Mouse (Mus musculus) kidney, adult 2 months (tissue): ENCODE measurements around the gene Polr2j. TPM values are rescaled to one million over a fixed set of nuclear protein-coding genes. Genes with fewer than 3 reads are reported as not detected.

Experiments used
- DNase-seq: peaks from one replicate; pipeline ENCODE4 v3.0.0; 2021
- H3K27ac ChIP-seq: fragments of 200-500 bp; 2 replicates; pipeline ENCODE4 v1.5.1; 2012; ENCODE audit warnings: low read depth, low read length, control low read depth, inconsistent platforms; ENCODE audit not compliant: insufficient read depth
- H3K27me3 ChIP-seq: fragments of 200-500 bp; replicated peaks from 2 replicates; pipeline ENCODE4 v1.6.1; 2012; ENCODE audit warnings: mild to moderate bottlenecking, moderate library complexity, low read length, inconsistent platforms; ENCODE audit not compliant: control insufficient read depth, insufficient read depth
- H3K36me3 ChIP-seq: fragments of 200-500 bp; 2 replicates; pipeline ENCODE4 v1.6.1; 2012; ENCODE audit warnings: mild to moderate bottlenecking, moderate library complexity, low read length, inconsistent platforms; ENCODE audit not compliant: control insufficient read depth, insufficient read depth
- H3K4me1 ChIP-seq: fragments of 200-500 bp; 2 replicates; pipeline ENCODE4 v1.6.1; 2011; ENCODE audit warnings: low read length; ENCODE audit not compliant: control insufficient read depth, insufficient read depth
- H3K4me3 ChIP-seq: fragments of 200-500 bp; 2 replicates; pipeline ENCODE4 v1.5.1; 2011; ENCODE audit warnings: mild to moderate bottlenecking, low read depth, low read length, control low read depth; ENCODE audit not compliant: insufficient read depth
- CTCF ChIP-seq: fragments of 200-500 bp; conservative IDR thresholded peaks from 2 replicates; pipeline ENCODE4 v1.5.1; 2011; ENCODE audit warnings: low read depth, mild to moderate bottlenecking, control low read depth, low read length, moderate library complexity, mixed read lengths; ENCODE audit not compliant: insufficient read depth, insufficient read length
- POLR2A ChIP-seq: fragments of 200-500 bp; IDR thresholded peaks from one replicate; pipeline ENCODE4 v1.6.1; 2011; ENCODE audit warnings: low read depth, low read length, control low read depth
- WGBS: fragments of 180-500 bp; shearing (Covaris S2); methylation state at CpG from one replicate; pipeline ENCODE4 v1.1.7; 2018; 5-methylcytosine and 5-hydroxymethylcytosine counted together
- polyA plus RNA-seq: library from polyadenylated mRNA; depleted of rRNA; stranded (reverse); fragments of >200 nt; gene quantifications from 2 replicates; pipeline ENCODE4 v1.2.3, GENCODE M21; 2012

Polr2j gene
- polyA plus RNA-seq, 1 experiment = 103 TPM

- no peak for TF ChIP-seq CTCF
- TF ChIP-seq POLR2A = no peak
- no peak for DNase-seq
- 89% methylated on average over 11 of the region's 11 CpGs for WGBS
- H3K27me3 ChIP-seq = no peaks in the 10 kb centered on the region
- no peaks in the 10 kb centered on the region for H3K36me3 ChIP-seq
- no peak overlapping the region for H3K27ac ChIP-seq
- H3K4me1 ChIP-seq = no peaks in the 10 kb centered on the region
- no peak overlapping the region for H3K4me3 ChIP-seq
Observed at GRCm38 (mm10) chr5:136163807-136164474, 47.5 kb downstream of the Polr2j start.

GRCm38 (mm10) chr5:136165246-136165645 lies 48.8 kb downstream of the Polr2j start:
- 82% methylated on average over 8 of the region's 8 CpGs for WGBS
- Histone ChIP-seq H3K36me3 (no peaks in the 10 kb centered on the region), H3K27ac (no peak overlapping the region), H3K4me3 (no peak overlapping the region), H3K27me3 (no peaks in the 10 kb centered on the region), H3K4me1 (no peaks in the 10 kb centered on the region)
- no peak for TF ChIP-seq POLR2A
- TF ChIP-seq CTCF = no peak
- DNase-seq = no peak

GRCm38 (mm10) chr5:136167296-136167695 lies 50.9 kb downstream of the Polr2j start:
- Histone ChIP-seq H3K27ac (no peak overlapping the region), H3K4me1 (peaks cover 7% of the 10 kb centered on the region), H3K4me3 (no peak overlapping the region), H3K36me3 (no peaks in the 10 kb centered on the region), H3K27me3 (no peaks in the 10 kb centered on the region)
- no peak for DNase-seq
- TF ChIP-seq CTCF = no peak
- no peak for TF ChIP-seq POLR2A
- WGBS = 96% methylated on average over 4 of the region's 4 CpGs

GRCm38 (mm10) chr5:136168071-136168470 lies 51.6 kb downstream of the Polr2j start:
- no peak for DNase-seq
- H3K27ac ChIP-seq = no peak overlapping the region
- no peaks in the 10 kb centered on the region for H3K36me3 ChIP-seq
- over 99% methylated on average over 3 of the region's 3 CpGs for WGBS
- no peaks in the 10 kb centered on the region for H3K27me3 ChIP-seq
- TF ChIP-seq POLR2A (no peak), CTCF (peak; percentile 30; the same call in 1 of the 2 replicates)
- peaks cover 7% of the 10 kb centered on the region for H3K4me1 ChIP-seq
- H3K4me3 ChIP-seq = no peak overlapping the region

- Histone ChIP-seq H3K36me3 (no peaks in the 10 kb centered on the region), H3K27ac (no peak overlapping the region; the same call in 1 of the 2 replicates), H3K27me3 (no peaks in the 10 kb centered on the region), H3K4me3 (peak overlapping the region; percentile 54), H3K4me1 (peaks cover 10% of the 10 kb centered on the region)
- DNase-seq = peak; percentile 30
- no peak for TF ChIP-seq POLR2A
- no peak for TF ChIP-seq CTCF
- 16% methylated on average over 15 of the region's 15 CpGs for WGBS
Observed at GRCm38 (mm10) chr5:136169626-136170511, 53.4 kb downstream of the Polr2j start.

- Histone ChIP-seq H3K4me3 (peak within 1 kb of the TSS; percentile 54), H3K36me3 (no peaks in the 10 kb centered on the region), H3K4me1 (peaks cover 10% of the 10 kb centered on the region), H3K27me3 (no peaks in the 10 kb centered on the region), H3K27ac (peak within 1 kb of the TSS; percentile 64; the same call in 1 of the 2 replicates)
- TF ChIP-seq POLR2A (no peak), CTCF (no peak)
- WGBS = 2% methylated on average over 49 of the region's 49 CpGs
- peak; percentile 80 for DNase-seq
Observed at GRCm38 (mm10) chr5:136170512-136171362, 54.3 kb downstream of the Polr2j start, which contains the start of gene Orai2. TSS of gene Orai2 (minus strand) at chr5:136170713.
